Mouse (Mus musculus) testis, postnatal 14 days (tissue): ENCODE measurements around the gene Cd164l2.
A peak's percentile ranks its signal among the peaks of the same experiment; 100 is the strongest.

Source experiments
- DNase-seq: peaks from one replicate; pipeline ENCODE4 v3.0.0; 2021; ENCODE audit warnings: low spot score

The Cd164l2 gene

GRCm38 (mm10) chr4:133211751-133212561 is at the start of gene Cd164l2, which contains the start of gene Gpr3:
TSS of gene Cd164l2 (plus strand) at chr4:133212131.
TSS of gene Gpr3 (minus strand) at chr4:133212536.
- no peak for DNase-seq

DNA sequence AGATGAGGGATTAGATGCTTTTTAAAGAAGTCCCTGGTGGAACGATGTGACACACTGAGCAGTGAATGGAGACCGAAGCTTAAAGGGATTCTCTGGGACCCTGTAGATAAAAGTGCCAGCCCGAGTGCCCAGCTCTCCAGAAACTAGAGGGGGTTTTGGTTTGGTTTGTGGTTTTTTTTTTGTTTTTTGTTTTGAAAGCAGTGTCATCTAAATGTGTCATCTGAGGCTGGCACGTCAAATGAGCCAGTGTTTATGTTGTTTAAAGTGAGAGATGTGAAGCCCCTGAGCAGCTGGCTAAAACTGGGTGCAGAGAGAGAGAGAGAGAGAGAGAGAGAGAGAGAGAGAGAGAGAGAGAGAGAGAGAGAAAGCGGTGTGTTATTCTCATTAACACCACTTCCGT is 49.7 kb upstream of the Cd164l2 start:
- DNase-seq: no peak

DNA sequence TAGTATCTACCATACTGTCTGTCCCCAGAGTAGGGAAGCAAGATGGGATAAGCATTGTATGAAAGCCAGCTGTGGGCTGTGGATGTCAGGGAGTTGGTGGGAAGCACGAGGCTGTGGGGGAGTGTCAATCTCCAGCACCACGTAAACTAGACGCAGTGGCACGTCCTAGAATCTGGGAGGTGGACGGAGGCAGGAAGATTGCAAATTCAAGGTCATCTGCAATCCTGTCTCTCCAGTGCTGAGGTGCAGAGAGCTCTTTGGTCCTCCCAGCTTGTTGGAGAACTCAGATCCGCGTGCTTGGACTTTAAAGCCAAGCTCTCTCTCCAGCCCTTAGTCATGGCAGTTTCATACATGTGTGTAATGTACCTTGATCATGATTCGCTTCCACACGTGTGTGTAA is 45.2 kb upstream of the Cd164l2 start:
- peak; percentile 36 for DNase-seq

GRCm38 (mm10) chr4:133169237-133170055 is 42.5 kb upstream of the Cd164l2 start:
- DNase-seq: no peak

DNA sequence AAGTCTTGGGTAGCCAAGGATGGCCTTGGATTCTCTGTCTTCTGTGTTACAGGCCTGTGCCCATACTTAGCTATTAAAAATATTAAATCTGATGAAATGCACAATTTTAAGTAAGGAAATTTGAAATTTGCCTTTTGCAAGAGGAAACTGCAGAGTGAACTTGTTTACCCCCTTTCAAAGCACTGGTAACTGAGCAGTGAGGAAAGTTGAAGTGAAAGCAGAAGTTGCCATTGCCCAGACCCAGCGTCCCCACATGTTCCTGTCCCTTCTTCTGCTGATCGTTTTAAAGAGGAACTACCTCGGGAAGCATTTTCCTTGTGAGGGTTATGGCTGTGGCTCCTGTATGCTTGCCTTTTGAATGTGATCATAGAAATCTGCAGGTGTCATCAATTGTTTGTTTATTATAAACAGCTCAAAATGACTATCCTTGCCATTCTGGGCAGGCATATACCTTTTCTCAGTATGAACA is 41.8 kb upstream of the Cd164l2 start:
- DNase-seq: no peak

DNA sequence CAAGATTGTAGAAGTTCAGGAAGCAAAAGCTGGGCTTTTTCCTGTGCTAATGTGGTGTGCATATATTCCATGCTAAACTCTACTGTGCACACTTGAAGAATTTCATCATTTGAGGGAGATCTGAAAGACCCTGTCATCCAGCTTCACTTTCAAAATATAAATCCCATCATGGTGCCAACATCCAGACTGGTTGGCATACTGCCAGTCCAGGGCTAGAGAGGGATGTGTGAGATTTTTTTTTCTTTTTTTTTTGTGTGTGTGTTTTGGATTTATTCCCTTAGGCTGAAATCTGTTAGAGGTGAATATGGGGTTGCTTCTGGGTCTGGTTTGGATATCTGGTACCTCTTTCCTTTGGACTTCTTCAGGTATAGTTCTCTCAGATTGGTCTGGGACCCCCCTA is 41.3 kb upstream of the Cd164l2 start:
- no peak for DNase-seq

GRCm38 (mm10) chr4:133172451-133172850 is 39.5 kb upstream of the Cd164l2 start:
- DNase-seq: no peak

GRCm38 (mm10) chr4:133174361-133174760 is 37.6 kb upstream of the Cd164l2 start:
- DNase-seq: peak; percentile 68

DNA sequence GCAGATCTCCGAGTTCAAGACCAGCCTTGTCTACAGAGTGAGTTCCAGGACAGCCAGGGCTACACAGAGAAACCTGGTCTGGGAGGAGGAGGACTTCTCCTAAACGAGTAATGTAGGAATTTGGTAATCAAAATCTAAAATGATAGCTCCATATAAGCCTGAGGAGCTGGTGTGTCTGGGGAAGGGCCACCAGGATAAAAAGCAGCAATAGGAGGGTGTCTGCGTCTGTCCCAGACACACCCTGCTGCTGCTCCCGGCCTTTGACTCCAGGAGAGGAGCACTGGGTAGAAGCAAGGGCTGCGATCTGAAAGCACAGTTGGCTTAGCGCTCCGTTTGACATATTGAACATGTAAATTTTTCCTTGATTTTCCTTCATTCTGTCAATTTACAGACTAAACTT is 36.7 kb upstream of the Cd164l2 start:
- no peak for DNase-seq

- DNase-seq: no peak
Measured at GRCm38 (mm10) chr4:133175998-133176760, 35.8 kb upstream of the Cd164l2 start.

GRCm38 (mm10) chr4:133176761-133177403 is 35.0 kb upstream of the Cd164l2 start:
- DNase-seq: no peak

- no peak for DNase-seq
Measured at GRCm38 (mm10) chr4:133178305-133178704, 33.6 kb upstream of the Cd164l2 start.

GRCm38 (mm10) chr4:133179258-133179657 is 32.7 kb upstream of the Cd164l2 start:
- DNase-seq: no peak

GRCm38 (mm10) chr4:133182439-133183033 is 29.4 kb upstream of the Cd164l2 start:
- no peak for DNase-seq

GRCm38 (mm10) chr4:133184031-133184897 is 27.7 kb upstream of the Cd164l2 start:
- DNase-seq: no peak

DNA sequence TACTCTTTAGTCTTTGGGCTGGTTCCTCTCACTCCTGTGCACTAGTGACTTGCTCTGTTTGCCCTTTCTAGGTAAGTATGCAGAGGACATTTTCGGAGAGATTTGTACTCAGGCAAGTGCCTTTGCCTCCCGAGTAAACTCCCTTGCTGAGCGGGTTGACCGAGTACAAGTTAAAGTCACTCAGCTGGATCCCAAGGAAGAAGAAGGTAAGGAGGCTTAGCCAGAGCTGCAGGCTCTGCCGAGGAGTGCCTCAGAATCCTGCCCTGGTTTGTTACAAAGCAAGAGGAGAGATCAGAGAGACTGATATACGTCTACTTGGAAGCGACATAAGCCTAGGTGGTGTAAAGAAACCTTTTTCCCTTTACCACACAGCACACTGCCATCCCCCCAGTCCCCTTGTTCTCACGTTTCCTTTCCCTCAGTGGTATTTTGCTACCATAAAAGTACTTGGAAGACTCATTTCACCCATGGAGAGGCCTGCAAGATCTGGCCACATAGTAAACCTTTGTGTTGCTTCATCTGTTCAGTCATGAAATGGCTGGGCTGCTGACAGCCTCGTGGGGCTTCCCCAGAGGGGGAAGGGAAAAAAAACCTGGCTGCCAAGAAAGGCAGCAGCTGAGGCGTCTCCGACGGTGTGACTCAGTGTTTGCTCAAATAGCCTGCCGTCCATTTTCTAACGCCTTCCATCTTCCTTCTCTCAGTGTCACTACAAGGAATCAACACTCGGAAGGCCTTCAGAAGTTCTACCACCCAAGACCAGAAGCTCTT is 26.8 kb upstream of the Cd164l2 start:
- no peak for DNase-seq

DNA sequence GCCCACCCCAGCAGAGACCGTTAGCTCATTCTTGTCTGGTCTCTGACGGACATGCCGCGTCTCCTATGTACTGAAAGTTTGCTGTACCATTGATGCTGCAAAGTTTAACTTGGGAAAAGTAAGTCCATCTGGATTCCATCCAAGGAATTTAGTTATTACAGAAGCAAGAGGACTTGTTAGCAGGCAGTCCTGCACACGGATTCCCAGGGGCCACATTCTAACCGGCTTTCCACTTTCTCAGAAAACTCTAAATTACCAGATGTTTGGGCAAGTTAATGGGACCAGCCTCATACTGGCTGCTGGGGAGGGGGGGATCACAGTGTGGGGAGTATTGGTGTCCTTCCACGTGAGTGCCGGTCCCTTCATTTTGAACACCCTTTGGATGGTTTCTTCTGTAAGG is 26.0 kb upstream of the Cd164l2 start:
- DNase-seq: no peak

DNA sequence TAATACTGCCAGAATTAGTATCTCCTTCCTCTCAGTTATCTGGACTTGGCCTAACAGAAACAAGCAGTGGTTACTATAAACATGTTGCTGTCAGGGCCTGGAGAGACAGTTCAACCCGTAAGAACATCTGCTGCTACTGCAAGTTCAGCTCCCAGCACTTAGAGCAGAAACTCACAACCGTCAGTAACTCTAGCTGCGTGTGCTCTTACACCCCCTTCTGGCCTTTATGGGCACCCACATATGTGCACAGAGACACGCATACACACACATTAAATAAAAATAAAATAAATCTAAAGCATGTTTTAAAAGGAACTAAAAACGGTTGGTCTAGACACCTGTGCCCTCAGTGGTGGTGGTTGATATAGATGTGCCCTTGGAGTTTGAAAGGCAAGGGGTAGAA is 25.1 kb upstream of the Cd164l2 start:
- DNase-seq: no peak

- DNase-seq: no peak
Measured at GRCm38 (mm10) chr4:133189396-133189795, 22.5 kb upstream of the Cd164l2 start.

- no peak for DNase-seq
Measured at GRCm38 (mm10) chr4:133194482-133194881, 17.4 kb upstream of the Cd164l2 start.
